Mouse (Mus musculus): ENCODE data around the gene Frmd5.
A peak's percentile ranks its signal among the peaks of the same experiment; 100 is the strongest.

Gene Frmd5

DNA sequence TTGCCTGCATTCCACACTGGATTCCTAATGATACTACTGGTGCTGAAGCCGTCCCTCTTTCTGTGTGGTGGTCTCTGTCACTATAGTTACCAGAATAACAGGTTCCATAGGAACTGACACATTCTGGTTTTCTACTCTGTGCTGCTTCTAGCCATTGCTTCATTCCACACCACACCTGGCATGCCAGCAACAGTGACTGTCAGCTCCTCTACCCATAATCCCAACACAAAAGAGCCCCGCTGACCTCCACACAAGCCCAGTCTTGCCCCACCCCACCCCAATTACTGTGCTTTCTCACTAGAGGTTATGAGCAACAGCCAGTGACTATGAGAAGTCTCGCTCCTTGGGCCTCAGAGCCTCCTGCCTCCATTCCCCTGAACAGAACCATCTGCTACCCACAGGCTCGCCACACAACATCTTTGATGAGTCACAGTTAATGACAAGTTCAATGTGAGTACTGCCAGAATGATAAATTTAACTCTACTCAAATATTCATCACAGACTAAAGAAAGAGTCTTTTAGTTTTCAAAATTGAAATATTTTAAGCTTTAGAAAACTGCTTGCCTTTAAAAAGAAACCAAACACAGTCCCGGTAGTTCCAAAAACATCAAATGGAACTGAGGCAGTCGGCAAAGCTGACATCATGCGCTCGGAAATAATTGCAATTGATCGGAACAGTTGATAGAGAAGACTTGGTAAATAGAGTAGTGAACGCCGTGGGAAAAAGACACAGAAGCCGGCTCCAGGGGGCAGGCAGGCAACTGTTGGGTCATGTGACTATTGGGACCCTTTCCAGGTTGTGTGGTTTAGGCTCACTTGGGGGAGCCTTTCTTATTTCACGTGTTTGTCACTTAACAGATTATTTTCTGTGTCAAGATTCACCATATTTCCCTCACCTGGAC, 185.4 kb downstream of the Frmd5 start:
- DNase-seq (ENCODE audit: low read depth, low spot score) = peak; percentile 89

DNA sequence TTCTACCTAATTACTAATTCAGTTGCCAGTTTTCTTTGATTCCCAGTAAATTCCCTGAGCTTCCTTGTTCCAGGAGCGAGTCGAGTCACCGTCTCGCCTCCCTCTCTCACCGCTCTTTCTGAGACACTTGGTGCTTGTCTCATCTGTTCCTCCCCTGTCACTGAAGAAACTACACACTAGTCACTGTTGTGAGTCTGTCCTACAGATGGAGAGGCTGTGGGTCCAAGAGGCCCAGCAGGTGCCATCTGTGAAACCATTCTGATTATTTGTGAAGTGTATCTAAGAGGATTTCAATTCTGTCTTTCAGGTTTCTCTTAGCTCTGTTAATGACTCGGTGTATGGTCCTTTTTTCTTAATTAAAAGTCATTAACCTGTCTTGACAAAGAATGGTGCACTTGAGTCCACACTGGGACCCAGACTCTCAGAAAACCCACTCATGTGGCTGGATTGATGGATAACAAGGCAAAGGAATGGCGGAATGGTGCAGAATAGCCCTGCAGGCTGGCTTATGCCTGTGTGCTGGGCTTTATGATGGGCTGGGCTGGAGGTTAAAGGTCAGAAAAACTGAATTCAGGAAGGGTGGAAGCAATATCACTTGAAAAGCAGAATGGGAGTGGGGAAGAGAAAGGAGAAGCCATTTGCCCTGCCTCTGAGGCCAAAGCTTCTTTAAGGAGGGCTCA, 186.2 kb downstream of the Frmd5 start:
- peak; percentile 53 for DNase-seq (ENCODE audit: low read depth, low spot score)

DNA sequence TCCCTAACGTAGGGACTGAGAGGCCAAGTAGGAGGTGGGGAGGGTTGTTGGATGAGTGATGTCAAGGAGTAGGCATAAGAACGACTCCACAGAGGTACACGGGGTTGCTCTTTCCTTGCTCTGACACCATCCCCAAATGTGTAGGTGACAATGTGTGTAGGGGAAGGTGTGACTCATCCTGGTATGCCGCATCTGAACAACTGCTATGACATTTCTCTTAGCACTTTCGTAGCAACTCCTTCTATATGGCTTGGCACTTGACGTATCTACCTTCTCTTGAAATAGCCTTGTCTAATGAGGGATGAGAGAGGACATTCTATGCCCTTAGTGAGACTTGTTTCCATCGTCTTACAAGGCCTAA, 191.7 kb downstream of the Frmd5 start:
- DNase-seq (ENCODE audit: low read depth, low spot score) = peak; percentile 79

DNA sequence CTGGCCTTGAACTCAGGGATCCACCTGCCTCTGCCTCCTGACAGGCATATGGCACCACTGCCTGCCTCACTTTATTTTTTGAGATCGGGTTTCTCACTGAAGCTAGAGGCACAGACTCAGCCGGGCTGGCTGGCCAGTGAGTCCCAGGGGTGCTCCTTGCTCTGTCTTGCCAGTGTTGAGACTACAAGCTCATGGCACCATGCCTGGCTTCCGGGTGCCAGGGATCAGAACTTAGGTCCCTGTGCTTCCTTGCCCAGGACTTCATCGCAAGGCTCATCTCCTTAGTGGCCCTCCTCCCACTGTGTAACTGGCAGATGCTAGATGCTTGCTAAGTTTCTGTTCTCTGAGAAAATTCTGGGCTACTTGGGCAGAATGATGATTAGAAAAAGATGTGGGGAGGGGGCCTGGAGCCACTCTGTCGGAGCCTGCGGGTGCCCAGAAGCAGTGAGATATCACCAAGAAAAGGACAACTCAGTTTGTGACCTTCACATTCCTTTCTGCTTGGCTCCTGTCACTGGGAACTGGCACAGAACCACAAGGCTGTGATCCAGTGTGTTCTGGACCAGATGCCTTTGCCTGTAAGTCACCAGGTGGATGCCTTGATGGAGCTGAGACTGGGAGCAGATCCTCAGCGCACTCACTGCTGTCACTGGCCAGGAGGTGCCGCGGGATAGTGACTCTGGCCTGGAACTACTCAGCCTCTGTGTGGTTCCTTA, 192.2 kb downstream of the Frmd5 start:
- peak; percentile 77 for DNase-seq (ENCODE audit: low read depth, low spot score)

DNA sequence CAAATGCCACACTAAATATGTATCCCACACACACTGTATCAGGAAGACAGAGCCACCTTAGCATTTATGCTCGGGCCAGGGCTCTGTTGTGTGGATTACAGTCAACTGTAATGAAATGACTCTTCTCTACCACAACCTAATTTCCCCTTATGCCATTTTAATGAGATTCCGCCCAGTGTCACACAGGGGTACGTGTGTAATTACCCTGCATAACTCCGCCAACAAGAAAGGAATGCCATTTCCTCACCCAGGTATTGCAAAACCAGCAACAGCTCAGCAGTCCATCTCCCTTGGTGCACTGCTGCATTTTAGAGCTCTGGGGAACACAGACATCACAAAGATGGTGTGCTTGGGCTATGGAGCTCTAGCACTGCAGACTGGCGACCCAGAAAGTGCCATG, 194.8 kb downstream of the Frmd5 start:
- DNase-seq (ENCODE audit: low read depth, low spot score) = peak; percentile 34

DNA sequence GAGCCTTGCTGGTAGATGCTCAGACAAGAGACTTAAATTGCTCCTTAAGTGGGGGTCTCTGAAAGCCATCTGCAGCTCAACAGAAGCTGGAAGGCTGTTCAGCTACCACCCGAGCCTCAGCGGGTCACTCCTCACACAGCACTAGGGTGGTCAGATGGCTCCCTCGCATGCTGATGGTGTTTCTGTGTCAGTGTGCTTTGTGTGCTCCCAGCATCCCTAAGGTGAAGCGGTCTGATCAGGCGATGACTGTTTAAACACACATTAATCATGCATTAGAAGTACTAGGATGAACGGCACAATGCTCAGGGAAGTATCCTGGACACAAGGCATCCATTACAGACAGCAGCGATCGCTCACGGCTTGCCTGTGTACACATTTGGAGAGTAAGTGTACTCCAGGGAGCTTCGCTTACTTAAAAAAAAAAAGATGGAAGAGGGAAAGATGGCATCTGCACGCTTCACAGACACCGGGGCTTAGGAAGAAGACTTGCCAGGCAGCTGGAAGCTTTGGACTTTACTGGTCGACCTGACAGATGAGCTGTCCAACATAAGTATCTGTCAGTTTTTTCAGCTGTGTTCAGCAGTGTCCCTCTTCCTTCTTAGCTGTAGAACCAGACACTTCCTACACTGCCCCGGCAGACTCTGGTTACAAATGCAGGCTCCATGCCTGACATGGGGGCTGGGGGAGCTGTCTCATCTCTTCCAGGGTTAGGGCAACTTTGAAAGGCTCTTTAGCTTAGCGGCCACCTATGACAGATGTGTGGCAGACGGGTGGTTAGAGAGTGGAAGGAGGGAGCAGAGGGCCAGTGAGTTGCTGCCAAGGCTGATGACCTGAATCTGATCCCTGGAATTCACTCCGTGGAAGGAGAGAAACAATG, 196.6 kb downstream of the Frmd5 start:
- peak; percentile 45 for DNase-seq (ENCODE audit: low read depth, low spot score)

DNA sequence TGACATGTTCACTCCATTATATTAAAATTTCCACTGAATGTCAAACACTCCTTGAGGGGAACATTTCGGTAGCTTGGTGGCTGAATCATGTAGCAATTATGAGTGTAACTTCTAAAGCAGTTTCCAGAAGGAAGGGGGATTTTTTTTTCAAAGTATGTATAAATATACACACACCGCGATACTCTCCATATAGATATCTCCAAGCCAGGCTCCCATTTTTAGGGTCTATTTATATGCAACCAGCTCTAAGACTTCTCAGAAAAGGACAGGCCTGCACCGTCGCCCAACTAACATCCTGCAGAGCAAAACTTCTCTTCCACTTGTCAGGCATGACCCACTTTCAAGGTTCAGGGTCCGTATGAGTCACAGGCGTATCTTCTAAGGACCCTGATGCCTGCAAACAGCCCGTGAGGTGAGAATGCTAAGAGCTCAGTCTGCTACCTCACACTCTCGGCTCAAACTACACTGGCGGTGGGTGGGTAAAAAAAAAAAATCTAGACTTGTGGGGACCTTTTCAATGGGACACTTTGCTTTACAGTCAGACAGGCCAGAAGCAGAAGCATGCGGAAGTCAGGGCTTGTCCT, 197.7 kb downstream of the Frmd5 start:
- DNase-seq (ENCODE audit: low read depth, low spot score) = peak; percentile 61

DNA sequence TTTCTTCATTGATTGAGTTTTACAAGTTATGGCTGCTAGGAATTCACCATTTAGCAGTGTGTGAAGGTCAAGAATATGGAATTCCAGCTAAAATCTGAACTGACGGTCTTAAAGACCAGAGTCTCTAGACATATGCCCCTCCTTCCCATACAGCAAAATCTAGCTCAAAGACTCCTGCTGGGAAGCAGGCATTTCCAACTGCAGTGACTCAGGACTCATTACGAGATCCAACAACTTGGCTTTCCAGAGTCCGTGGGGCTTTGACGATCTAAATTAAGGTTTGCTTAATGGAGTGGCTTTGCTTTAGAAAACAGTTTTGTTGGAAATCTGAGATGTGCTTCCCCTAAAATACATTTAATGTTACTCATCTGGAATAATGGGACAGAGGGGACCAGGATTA, 204.5 kb downstream of the Frmd5 start:
- DNase-seq (ENCODE audit: low read depth, low spot score) = peak; percentile 80

DNA sequence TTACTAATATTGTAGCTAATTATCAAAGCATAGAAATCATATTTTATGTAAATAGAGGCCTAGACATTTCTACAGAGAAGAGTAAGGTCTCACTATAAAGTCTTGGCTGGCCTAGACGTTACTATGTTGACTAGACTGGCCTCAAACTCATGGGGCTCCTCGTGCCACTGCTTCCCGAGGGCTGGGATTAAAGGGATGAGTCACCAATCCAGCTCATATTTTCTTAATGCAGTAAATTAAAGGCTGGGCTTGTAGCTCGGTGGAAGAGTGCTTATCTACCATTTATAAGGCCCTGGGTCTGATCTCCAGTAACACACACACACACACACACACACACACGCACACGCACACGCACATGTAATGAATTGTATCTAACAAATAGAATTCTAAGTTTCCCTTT, 205.3 kb downstream of the Frmd5 start:
- no peak for DNase-seq (ENCODE audit: low read depth, low spot score)

DNA sequence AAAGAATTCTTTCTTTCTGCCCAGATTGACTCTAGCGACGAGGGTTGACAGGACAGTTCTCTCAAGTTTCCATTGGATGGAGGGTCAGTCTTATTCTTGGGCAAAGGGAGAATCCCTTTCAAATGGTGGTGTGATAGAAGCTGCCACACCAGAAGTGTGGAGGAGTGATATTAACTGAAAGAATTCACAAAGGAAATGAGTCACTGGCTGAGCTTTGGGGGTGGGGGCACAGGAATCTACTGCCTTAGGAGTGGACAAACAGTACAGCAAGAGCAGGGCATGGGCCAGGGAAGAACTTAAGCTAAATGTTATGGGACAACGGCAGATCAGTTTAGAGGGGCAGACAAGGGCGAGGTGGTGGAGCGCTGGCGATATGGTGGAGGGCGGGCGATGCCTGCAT, 206.2 kb downstream of the Frmd5 start:
- DNase-seq (ENCODE audit: low read depth, low spot score) = no peak

DNA sequence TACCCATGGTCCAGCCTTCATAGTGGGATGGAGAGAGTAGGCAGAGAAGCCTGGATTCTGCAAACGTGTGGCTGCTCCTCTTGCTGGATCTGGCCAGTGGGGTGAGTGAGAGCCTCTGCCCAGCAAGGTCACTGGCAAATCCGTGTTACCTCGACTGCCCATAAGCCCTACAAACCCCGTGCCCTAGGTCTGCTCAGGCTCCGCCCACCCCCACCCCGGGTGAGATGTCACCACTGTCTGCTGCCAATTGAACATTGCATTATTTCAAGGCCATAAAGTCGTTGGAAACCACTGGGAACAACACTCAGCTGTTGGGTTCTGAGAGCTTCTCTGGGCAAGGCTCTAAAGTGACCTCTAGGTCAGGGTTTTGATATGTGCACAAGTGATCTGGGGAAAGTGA, 208.6 kb downstream of the Frmd5 start:
- DNase-seq (ENCODE audit: low read depth, low spot score) = no peak

DNA sequence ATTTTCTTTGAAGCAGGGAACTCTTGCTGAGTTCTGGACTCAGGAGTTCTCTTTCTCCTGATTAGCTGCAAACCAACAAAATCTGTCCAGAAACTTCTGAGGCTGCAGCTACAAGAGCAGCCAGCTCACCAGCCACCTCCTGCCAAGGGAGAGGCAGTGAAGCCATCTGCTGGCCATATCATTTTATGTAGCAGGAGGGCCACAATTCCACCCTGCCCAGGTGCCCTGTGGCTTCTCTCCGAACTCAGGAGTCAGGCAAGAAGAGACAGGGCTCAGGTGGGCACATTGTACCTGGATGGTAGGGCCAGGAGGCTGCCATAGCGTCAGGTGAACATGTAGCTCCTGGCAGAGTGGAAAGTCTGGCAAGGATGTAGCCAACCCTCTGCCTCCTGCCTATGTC, 210.3 kb downstream of the Frmd5 start:
- peak; percentile 87 for DNase-seq (ENCODE audit: low read depth, low spot score)

DNA sequence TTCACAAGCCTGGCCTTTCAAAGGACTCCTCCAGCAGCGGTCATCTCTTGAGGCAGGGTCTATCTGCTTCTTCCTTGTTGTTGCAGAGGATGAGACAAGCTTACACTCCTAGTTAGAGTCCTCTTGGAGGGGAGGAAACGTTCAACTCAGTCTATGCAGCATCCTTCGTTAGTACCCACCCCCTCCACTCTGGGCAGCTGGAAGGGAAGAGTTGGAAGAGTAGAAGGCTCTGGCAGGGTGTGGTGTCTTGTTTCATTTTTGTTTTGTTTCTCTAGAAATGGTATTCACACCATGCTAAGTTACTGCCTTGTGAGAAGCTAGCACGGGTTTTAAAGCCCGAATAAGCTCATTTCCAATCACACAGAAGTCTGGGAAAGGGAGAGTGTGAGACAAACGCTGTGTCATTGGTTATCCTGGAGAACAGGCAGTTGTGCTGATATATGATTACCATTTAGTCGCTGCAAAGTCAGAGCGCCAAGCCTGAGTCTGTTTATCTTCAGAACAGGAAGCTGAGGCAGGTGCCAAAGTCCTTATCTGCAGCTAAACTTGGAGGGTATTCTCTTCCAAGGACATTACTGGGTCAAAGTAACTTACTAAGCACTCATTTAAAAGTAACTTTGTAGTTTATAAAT, 212.1 kb downstream of the Frmd5 start:
- peak; percentile 58 for DNase-seq (ENCODE audit: low read depth, low spot score)

DNA sequence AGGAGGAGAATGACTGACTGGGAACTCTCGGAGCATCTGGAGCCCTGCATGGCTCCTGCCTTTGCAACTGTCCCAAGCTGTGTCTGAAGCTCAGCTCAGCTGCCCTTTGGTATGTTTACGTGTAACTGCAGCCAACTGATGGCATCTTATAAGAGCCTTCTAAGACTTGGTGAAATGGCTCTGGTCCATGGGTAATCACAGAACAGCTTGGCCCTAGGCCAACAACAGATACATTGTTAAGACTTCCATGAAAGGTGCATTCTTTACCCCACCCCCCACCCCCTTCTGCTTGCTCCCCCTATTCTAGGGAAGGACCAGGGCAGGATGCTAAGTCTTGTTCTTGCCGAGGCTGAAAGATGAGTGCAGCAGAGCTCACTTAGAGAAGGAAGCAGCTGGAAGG, 212.8 kb downstream of the Frmd5 start:
- no peak for DNase-seq (ENCODE audit: low read depth, low spot score)

DNA sequence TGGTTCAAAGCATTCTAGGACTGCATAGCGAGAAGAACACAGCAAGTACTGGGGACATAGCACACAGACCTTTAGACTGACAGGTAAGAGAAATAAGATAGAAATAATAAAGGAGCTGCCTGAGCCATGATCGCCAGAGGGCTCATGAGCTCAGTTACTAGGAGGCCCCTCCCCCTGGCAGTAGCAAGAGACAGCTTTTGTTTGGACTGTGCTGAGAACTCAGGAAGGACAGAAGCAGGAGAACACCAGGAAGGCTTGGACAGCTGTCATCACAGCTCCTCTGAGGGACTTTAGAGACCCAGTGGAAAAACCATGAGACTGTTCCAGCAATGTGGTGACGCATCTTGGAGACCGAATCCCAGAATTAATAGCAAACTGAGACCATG, 218.6 kb downstream of the Frmd5 start:
- peak; percentile 65 for DNase-seq (ENCODE audit: low read depth, low spot score)

DNA sequence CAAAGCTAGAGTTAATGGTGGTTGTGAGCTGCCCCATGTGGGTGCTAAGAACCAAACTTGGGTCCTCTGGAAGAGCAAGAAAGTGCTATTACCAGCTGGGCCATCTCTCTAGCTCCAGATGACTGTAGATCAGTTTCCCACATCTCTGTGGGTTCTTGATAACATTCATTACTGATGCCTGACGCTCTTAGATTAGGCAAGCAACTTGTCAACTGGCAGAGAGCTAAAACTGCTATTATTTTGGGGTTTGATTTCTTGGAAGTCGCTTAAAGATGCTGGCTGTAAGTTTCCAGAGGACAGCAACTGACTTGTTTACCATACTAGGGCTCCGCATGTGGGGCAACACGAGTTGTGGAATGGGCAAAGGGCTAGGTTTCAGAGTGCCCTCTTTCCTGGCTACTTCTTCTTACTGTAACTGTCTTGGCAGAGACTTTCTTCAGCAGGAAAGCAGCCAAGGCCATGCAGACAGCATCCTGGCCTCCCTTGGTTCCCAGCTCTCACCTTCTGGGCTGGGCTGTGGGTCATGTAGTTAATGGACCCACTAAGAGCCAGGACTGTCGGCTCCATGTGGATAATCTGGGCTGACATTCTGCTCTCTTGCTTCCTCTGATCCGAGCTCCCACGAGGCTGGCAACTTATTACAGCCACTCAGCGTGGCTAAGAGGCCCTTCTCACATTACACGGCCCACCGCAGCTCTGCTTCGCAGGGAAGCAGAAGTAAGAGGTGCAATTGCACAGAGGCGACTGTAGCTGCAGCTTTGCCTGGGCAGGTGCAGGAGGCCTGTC, 219.2 kb downstream of the Frmd5 start:
- DNase-seq (ENCODE audit: low read depth, low spot score) = peak; percentile 78

DNA sequence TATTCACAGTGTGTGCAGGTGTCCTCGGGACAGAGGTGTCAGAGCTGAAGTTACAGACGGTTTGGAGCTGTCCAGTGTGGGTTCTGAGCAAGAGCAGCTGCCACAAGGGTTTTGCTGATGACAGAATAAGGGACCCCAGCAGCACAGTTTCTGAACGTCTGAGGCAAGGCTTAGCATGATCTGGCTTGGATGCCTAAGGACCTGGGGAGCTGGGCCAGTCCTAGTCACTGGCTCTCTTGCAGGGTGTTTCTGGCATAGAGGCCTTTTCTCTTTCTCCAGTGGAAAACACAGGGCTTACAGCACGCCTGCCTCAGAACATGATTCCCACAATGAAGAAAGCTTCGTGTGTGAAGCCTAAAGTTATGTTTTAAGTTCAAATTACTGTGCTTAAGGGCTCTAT, 222.2 kb downstream of the Frmd5 start:
- DNase-seq (ENCODE audit: low read depth, low spot score) = no peak

DNA sequence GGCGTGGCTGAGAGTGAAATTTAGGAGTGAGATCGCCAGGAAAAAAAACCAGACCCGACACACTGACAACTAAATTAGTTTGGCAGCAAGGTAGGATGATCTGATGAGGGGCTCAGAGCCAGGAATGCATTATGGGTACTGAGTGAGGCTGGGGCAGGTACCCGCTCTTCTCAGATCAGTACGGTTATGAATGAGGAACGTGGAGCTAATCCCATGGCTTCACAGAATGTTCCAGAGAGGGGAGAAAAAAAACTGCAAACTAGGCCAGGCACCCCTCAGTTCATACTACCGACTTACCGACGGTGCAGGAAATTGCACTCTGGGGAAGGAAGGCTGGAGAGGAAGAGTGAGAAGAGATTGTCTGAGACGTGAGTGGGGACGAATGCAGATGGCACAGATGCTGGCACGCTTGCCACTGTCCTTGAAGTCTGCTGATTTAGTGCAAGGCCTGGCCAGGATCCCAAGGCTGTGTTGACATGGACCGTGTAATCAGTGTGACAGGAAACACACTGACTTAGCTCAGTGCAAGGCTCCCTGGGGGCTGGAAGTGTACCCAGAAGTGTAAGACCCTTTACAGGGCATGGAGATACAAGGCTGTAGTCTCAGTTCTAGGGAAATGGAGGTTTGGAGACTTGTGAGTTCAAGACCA, 223.3 kb downstream of the Frmd5 start:
- DNase-seq (ENCODE audit: low read depth, low spot score) = peak; percentile 70

DNA sequence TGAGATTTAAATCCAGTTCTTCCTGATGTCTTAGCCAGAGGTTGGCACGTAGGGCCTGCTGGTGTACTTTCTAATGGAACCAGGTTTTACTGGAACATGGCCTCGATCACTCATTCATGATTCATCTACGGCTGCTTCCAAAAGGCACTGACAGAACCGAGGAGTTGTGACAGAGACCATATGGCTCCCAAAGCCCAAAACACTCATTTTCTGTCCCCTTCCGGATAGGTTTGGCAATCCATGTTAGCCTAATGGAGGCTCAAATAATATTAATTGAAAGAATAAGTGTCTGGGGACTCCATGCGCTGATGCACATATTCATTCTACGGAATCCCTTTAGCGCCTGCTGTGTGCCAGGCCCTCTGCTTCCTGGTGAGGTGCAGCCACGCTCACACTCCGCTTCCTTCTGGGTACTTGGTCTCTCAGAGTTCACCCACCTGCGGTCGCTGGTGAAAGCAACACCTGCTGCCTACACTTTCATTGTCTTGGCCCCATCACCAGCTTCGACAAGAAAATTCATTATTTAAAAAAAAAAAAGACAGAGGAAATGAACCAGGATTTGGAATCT, 224.0 kb downstream of the Frmd5 start:
- peak; percentile 72 for DNase-seq (ENCODE audit: low read depth, low spot score)

All from brain, adult 2 months (tissue).